Mouse (Mus musculus) erythroblast, adult 5-6 weeks (primary cell): ENCODE results near the gene Pi4k2a. TPM values are rescaled to one million over a fixed set of nuclear protein-coding genes. Genes with fewer than 3 reads are reported as not detected.

Source experiments
- ATAC-seq: replicated peaks from 2 replicates; pipeline ENCODE4 v1.8.0; 2016; ENCODE audit warnings: moderate number of reproducible peaks, mild to moderate bottlenecking, moderate TSS enrichment, inconsistent platforms; ENCODE audit not compliant: poor library complexity, low FRiP score, severe bottlenecking
- total RNA-seq, 2 experiments: library from RNA; stranded (forward) in 1 of 2; stranded (reverse) in 1 of 2; fragments of 150-400 nt in 1 of 2; fragments of 200-764, 138-1000 nt in 1 of 2; gene quantifications; 2 replicates each; pipeline versions ENCODE4 v1.2.3 to v1.2.4; 2015 to 2017; ENCODE audit warnings: low replicate concordance in 2 of 2

Gene Pi4k2a
- total RNA-seq, 2 experiments from 2014 or later, result 3.4 to 4.0 TPM

- no peak for ATAC-seq
Measured at GRCm38 (mm10) chr19:42129509-42130293, 39.4 kb downstream of the Pi4k2a start.

- no peak for ATAC-seq
Measured at GRCm38 (mm10) chr19:42130294-42130606, 40.0 kb downstream of the Pi4k2a start.

- ATAC-seq, result no peak
Measured at GRCm38 (mm10) chr19:42131101-42131500, 40.8 kb downstream of the Pi4k2a start.

GRCm38 (mm10) chr19:42135070-42135469 lies 44.8 kb downstream of the Pi4k2a start:
- ATAC-seq, result no peak

- ATAC-seq, result no peak
Measured at GRCm38 (mm10) chr19:42136126-42136525, 45.9 kb downstream of the Pi4k2a start.

- ATAC-seq, result no peak
Measured at GRCm38 (mm10) chr19:42137167-42137672, 47.0 kb downstream of the Pi4k2a start.

GRCm38 (mm10) chr19:42138517-42139285 lies 48.4 kb downstream of the Pi4k2a start:
- no peak for ATAC-seq

- no peak for ATAC-seq
Measured at GRCm38 (mm10) chr19:42139724-42140517, 49.7 kb downstream of the Pi4k2a start.

- ATAC-seq, result no peak
Measured at GRCm38 (mm10) chr19:42141998-42142397, 51.7 kb downstream of the Pi4k2a start.

GRCm38 (mm10) chr19:42142757-42143156 lies 52.5 kb downstream of the Pi4k2a start:
- ATAC-seq, result no peak

GRCm38 (mm10) chr19:42144067-42144466 lies 53.8 kb downstream of the Pi4k2a start:
- ATAC-seq, result no peak

GRCm38 (mm10) chr19:42144541-42145167 lies 54.4 kb downstream of the Pi4k2a start:
- no peak for ATAC-seq

- no peak for ATAC-seq
Measured at GRCm38 (mm10) chr19:42145210-42145609, 54.9 kb downstream of the Pi4k2a start.

GRCm38 (mm10) chr19:42145731-42146130 lies 55.5 kb downstream of the Pi4k2a start:
- ATAC-seq, result no peak

GRCm38 (mm10) chr19:42146276-42147010 lies 56.2 kb downstream of the Pi4k2a start:
- ATAC-seq, result no peak

GRCm38 (mm10) chr19:42147170-42147768 lies 57.0 kb downstream of the Pi4k2a start, which contains the start of gene Marveld1:
Gene Marveld1 (plus strand): TSS chr19:42147400.
- no peak for ATAC-seq

- ATAC-seq, result no peak
Measured at GRCm38 (mm10) chr19:42147769-42148568, 57.7 kb downstream of the Pi4k2a start.

GRCm38 (mm10) chr19:42148569-42148860 lies 58.2 kb downstream of the Pi4k2a start:
- no peak for ATAC-seq
